Mouse (Mus musculus) MEL (cell line): Measurements from ENCODE around the gene Calm4. TPM values are rescaled to one million over a fixed set of nuclear protein-coding genes. Genes with fewer than 3 reads are reported as not detected.

ENCODE experiments used
- DNase-seq: peaks from one replicate; pipeline ENCODE4 v3.0.0; 2011; ENCODE audit warnings: low read depth, low spot score
- H3K27ac ChIP-seq: 2 replicates; pipeline ENCODE4 v1.5.1; 2012; ENCODE audit warnings: low read depth, mild to moderate bottlenecking, control low read depth, low read length, moderate library complexity; ENCODE audit not compliant: control insufficient read depth
- H3K27me3 ChIP-seq, 2 experiments: fragments of 150-350 bp in 1 of 2; sonication (generic) in 1 of 2; 2 replicates each; pipeline ENCODE4 v1.6.1; 2012; ENCODE audit warnings: low read length in 2 of 2, mild to moderate bottlenecking in 2 of 2, improper control_type of control experiment in 1 of 2, moderate library complexity in 1 of 2; ENCODE audit not compliant: insufficient read depth in 2 of 2, control insufficient read depth in 1 of 2
- H3K36me3 ChIP-seq, 2 experiments: 2 replicates each; pipeline ENCODE4 v1.6.1; 2012 to 2014; ENCODE audit warnings: low read length in 2 of 2, improper control_type of control experiment in 1 of 2, inconsistent platforms in 1 of 2, mild to moderate bottlenecking in 1 of 2; ENCODE audit not compliant: insufficient read depth in 2 of 2, control insufficient read depth in 1 of 2
- H3K4me1 ChIP-seq, 2 experiments: fragments of 150-350 bp in 1 of 2; sonication (generic) in 1 of 2; 2 replicates each; pipeline ENCODE4 v1.6.1; 2012; ENCODE audit warnings: low read length in 2 of 2, improper control_type of control experiment in 1 of 2, mild to moderate bottlenecking in 1 of 2; ENCODE audit not compliant: insufficient read depth in 2 of 2, control insufficient read depth in 1 of 2
- H3K4me3 ChIP-seq, 2 experiments: fragments of 150-350 bp in 1 of 2; sonication (generic) in 1 of 2; 2 replicates each; pipeline ENCODE4 v1.5.1; 2012; ENCODE audit warnings: low read depth in 2 of 2, low read length in 2 of 2, mild to moderate bottlenecking in 2 of 2, moderate library complexity in 2 of 2, control low read depth in 1 of 2, improper control_type of control experiment in 1 of 2; ENCODE audit not compliant: control insufficient read depth in 1 of 2, insufficient read depth in 1 of 2
- H3K79me2 ChIP-seq: 2 replicates; pipeline ENCODE4 v1.6.1; 2012; ENCODE audit warnings: mild to moderate bottlenecking, low read length, moderate library complexity; ENCODE audit not compliant: control insufficient read depth, poor library complexity, insufficient read depth
- H3K9ac ChIP-seq: 2 replicates; pipeline ENCODE4 v1.6.1; 2012; ENCODE audit warnings: low read depth, mild to moderate bottlenecking, control low read depth, low read length, moderate library complexity; ENCODE audit not compliant: control insufficient read depth, poor library complexity, severe bottlenecking
- H3K9me3 ChIP-seq: fragments of 150-350 bp; sonication (generic); replicated peaks from 2 replicates; pipeline ENCODE4 v1.6.1; 2012; ENCODE audit warnings: mild to moderate bottlenecking, low read length, improper control_type of control experiment, moderate library complexity; ENCODE audit not compliant: insufficient read depth
- CHD2 ChIP-seq: IDR thresholded peaks from 2 replicates; pipeline ENCODE4 v1.6.1; 2011; ENCODE audit warnings: low read length, improper control_type of control experiment
- ELF1 ChIP-seq: IDR thresholded peaks from 2 replicates; pipeline ENCODE4 v1.6.1; 2014; ENCODE audit warnings: low read depth, mild to moderate bottlenecking, inconsistent platforms, low read length, improper control_type of control experiment, moderate library complexity
- GATA1 ChIP-seq: IDR thresholded peaks from 2 replicates; pipeline ENCODE4 v1.6.1; 2011; ENCODE audit warnings: low read depth, low read length, improper control_type of control experiment
- MAZ ChIP-seq: IDR thresholded peaks from 2 replicates; pipeline ENCODE4 v1.6.1; 2012; ENCODE audit warnings: low read depth, mild to moderate bottlenecking, inconsistent platforms, low read length, improper control_type of control experiment
- MYC ChIP-seq: IDR thresholded peaks from 2 replicates; pipeline ENCODE4 v1.6.1; 2011; ENCODE audit warnings: low read depth, mild to moderate bottlenecking, low read length, improper control_type of control experiment, moderate library complexity
- NELFE ChIP-seq: IDR thresholded peaks from 2 replicates; pipeline ENCODE4 v1.6.1; 2011; ENCODE audit warnings: low read depth, low read length, improper control_type of control experiment
- NRF1 ChIP-seq: IDR thresholded peaks from 2 replicates; pipeline ENCODE4 v1.6.1; 2014; ENCODE audit warnings: low read depth, mild to moderate bottlenecking, inconsistent platforms, low read length, improper control_type of control experiment, moderate library complexity; ENCODE audit not compliant: poor library complexity, insufficient read depth, severe bottlenecking
- RAD21 ChIP-seq: IDR thresholded peaks from 2 replicates; pipeline ENCODE4 v1.6.1; 2011; ENCODE audit warnings: mild to moderate bottlenecking, low read depth, low read length, improper control_type of control experiment
- SMC3 ChIP-seq: IDR thresholded peaks from 2 replicates; pipeline ENCODE4 v1.6.1; 2011; ENCODE audit warnings: low read depth, low read length, improper control_type of control experiment
- ZNF384 ChIP-seq: IDR thresholded peaks from 2 replicates; pipeline ENCODE4 v1.6.1; 2012; ENCODE audit warnings: low read depth, mild to moderate bottlenecking, inconsistent platforms, low read length, improper control_type of control experiment
- polyA plus RNA-seq, 2 experiments: library from polyadenylated mRNA; stranded (reverse) in 1 of 2; unstranded in 1 of 2; fragments of >175 nt in 1 of 2; fragments of >200 nt in 1 of 2; gene quantifications; 2 replicates each; pipeline versions ENCODE4 v1.2.1 to v1.2.4; 2012; ENCODE audit warnings: low replicate concordance in 2 of 2, low read depth in 1 of 2; ENCODE audit not compliant: insufficient read length in 2 of 2, insufficient read depth in 1 of 2, missing spikeins in 1 of 2
- total RNA-seq: library from RNA; depleted of rRNA; stranded (reverse); fragments of 300-350 nt; gene quantifications from 2 replicates; pipeline ENCODE4 v1.2.3, GENCODE M21; 2012; rRNA removed

Gene Calm4
- total and polyA plus RNA-seq, 3 experiments = not detected

GRCm38 (mm10) chr13:3886663-3887062 is 49.1 kb downstream of the Calm4 start:
- H3K27me3 ChIP-seq = no peaks in the 10 kb centered on the region
- DNase-seq = no peak
- no peak overlapping the region for H3K4me3 ChIP-seq
- H3K36me3 ChIP-seq = peaks cover 10 to 22% of the 10 kb centered on the region in 2 experiments
- no peaks in the 10 kb centered on the region for H3K9me3 ChIP-seq
- no peak overlapping the region for H3K27ac ChIP-seq
- no peak overlapping the region for H3K9ac ChIP-seq
- TF ChIP-seq GATA1 (no peak), NELFE (no peak), NRF1 (no peak), CHD2 (no peak), MYC (no peak), RAD21 (no peak), SMC3 (no peak), ELF1 (no peak), MAZ (no peak), ZNF384 (no peak)
- H3K79me2 ChIP-seq = peaks cover 12% of the 10 kb centered on the region
- peaks cover 0 to 3% of the 10 kb centered on the region in 2 experiments; a peak in 1 of 4 replicates for H3K4me1 ChIP-seq

Other genes with a start within 250 kb of the Calm4 start
- 18.8 and 23.5 TPM in 2 replicates for gene Fam208b, start 226.6 kb upstream of the Calm4 start, total RNA-seq
- gene Fam208b, start 226.6 kb upstream of the Calm4 start, polyA plus RNA-seq = 100 to 1,000 TPM in 1 of 2 experiments, 10 to 100 TPM in 1; 28.3 to 183 TPM
- gene Asb13, start 203.7 kb upstream of the Calm4 start, total RNA-seq = 1.7 and 2.6 TPM in 2 replicates
- gene Asb13, start 203.7 kb upstream of the Calm4 start, polyA plus RNA-seq = 1 to 10 TPM in 1 of 2 experiments, not detected in 1; 6.0 TPM
- gene Calml3, start 33.4 kb upstream of the Calm4 start, total RNA-seq = not detected in 2 replicates
- gene Calml3, start 33.4 kb upstream of the Calm4 start, polyA plus RNA-seq = not detected
- not detected in 2 replicates for gene Calm5, start 16.4 kb downstream of the Calm4 start, total RNA-seq
- not detected for gene Calm5, start 16.4 kb downstream of the Calm4 start, polyA plus RNA-seq
- 29.2 and 29.8 TPM in 2 replicates for gene Net1, start 80.5 kb downstream of the Calm4 start, total RNA-seq
- 100 to 1,000 TPM in 1 of 2 experiments, 10 to 100 TPM in 1; 63.2 to 125 TPM for gene Net1, start 80.5 kb downstream of the Calm4 start, polyA plus RNA-seq
- gene Tubal3, start 80.5 kb downstream of the Calm4 start, total RNA-seq = not detected in 2 replicates
- gene Tubal3, start 80.5 kb downstream of the Calm4 start, polyA plus RNA-seq = not detected
- not detected in 2 replicates for gene Ucn3, start 107.6 kb downstream of the Calm4 start, total RNA-seq
- gene Ucn3, start 107.6 kb downstream of the Calm4 start, polyA plus RNA-seq = not detected
- gene Akr1c14, start 211.3 kb downstream of the Calm4 start, total RNA-seq = not detected in 2 replicates
- not detected for gene Akr1c14, start 211.3 kb downstream of the Calm4 start, polyA plus RNA-seq